In the genomic region with DNA sequence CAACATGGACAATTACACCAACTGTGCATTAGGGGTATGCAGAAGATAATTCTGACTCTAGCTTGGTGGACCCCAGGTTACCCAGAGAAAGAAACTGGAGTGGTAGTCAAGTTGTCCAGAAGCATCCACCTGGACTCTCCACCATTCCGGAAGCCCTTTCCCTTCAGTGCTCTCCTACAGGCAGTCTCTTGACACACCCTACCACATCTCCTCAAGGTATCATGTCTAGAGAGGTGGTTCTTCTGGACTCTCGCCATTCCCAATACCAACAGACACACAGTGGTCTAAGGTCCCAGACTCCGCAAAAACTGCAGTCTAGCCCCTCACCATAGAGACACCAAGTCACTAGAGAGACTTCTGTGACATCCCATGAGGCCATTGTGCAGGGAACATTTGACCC, we compare ENCODE assay signal across 33 mouse cellular contexts. TPM values are rescaled to one million over a fixed set of nuclear protein-coding genes. Genes with fewer than 3 reads are reported as not detected.
"Had no signal": no experiment of that assay in that cellular context is flagged by ENCODE, and none has a peak within 500 bp of the region (broad histone marks: within the 10 kb centered on the region; RNA-seq: fewer than 3 reads in every experiment).

A gene (plus strand): TSS at position 301 of the 400 bp plus-strand sequence.

- H3K4me1 ChIP-seq: embryonic facial prominence, embryonic 10.5 days; embryonic facial prominence, embryonic 12.5 days; embryonic facial prominence, embryonic 13.5 days; embryonic facial prominence, embryonic 15.5 days; forebrain, embryonic 10.5 days; forebrain, embryonic 12.5 days; forebrain, embryonic 13.5 days; forebrain, embryonic 15.5 days had no signal

- DNase-seq: cerebellum, adult 8-10 months; cerebellum, adult 9-10 months; cerebellum, adult 9-11 months; cerebellum, postnatal 10 days; cerebellum, postnatal 14 days; cerebellum, postnatal 25 days; cerebellum, postnatal 36 days; embryo, embryonic 11 days; forebrain, postnatal 0 days; gastrocnemius, adult 2 months; gastrocnemius, postnatal 10 days; gastrocnemius, postnatal 14 days; gastrocnemius, postnatal 25 days; gastrocnemius, postnatal 36 days; heart, adult 11 months; heart, adult 18-20 months; heart, adult 2 months had no signal

- H3K4me3 ChIP-seq: embryonic facial prominence, embryonic 10.5 days; embryonic facial prominence, embryonic 12.5 days; embryonic facial prominence, embryonic 13.5 days; embryonic facial prominence, embryonic 15.5 days; erythroblast, embryonic 14.5 days; forebrain, embryonic 10.5 days; forebrain, embryonic 12.5 days; forebrain, embryonic 13.5 days; forebrain, embryonic 15.5 days; gastrocnemius, adult 2 months; heart, adult 2 months had no signal

- H3K27ac ChIP-seq: embryonic facial prominence, embryonic 10.5 days; embryonic facial prominence, embryonic 12.5 days; embryonic facial prominence, embryonic 13.5 days; embryonic facial prominence, embryonic 15.5 days; forebrain, embryonic 10.5 days; forebrain, embryonic 12.5 days; forebrain, embryonic 13.5 days; forebrain, embryonic 15.5 days; gastrocnemius, adult 2 months; heart, adult 2 months had no signal

- H3K27me3 ChIP-seq: embryonic facial prominence, embryonic 12.5 days; embryonic facial prominence, embryonic 13.5 days; embryonic facial prominence, embryonic 15.5 days; forebrain, embryonic 12.5 days; forebrain, embryonic 13.5 days; forebrain, embryonic 15.5 days had no signal

RNA-seq across cellular contexts. Expression of the gene that starts here (rescaled TPM):
- polyA plus RNA-seq: cortical plate, adult 2 months; embryonic facial prominence, embryonic 11.5 days; embryonic facial prominence, embryonic 13.5 days; embryonic facial prominence, embryonic 14.5 days; erythroblast, embryonic 14.5 days; forebrain, embryonic 12.5 days; forebrain, embryonic 14.5 days; forebrain, embryonic 15.5 days; forebrain, embryonic 16.5 days; forebrain, postnatal 0 days; frontal cortex, adult 2 months; gonadal fat pad, adult 2 months; heart, adult 2 months had no signal
